Mouse (Mus musculus) midbrain, postnatal 0 days (tissue): ENCODE measurements at regions not wholly inside any gene's neighbourhood (a gene's known extent, or its start where the extent isn't known, plus 50 kb on each side); places are given as distances from the start of the nearest gene placed in this dataset.

ENCODE experiments used
- ATAC-seq: fragments of 200-750 bp; cut with Nextera tagmentation; 2 replicates; pipeline ENCODE4 v1.8.0; 2017; ENCODE audit warnings: moderate number of reproducible peaks, mild to moderate bottlenecking, moderate TSS enrichment, moderate library complexity; ENCODE audit not compliant: low FRiP score
- DNase-seq: peaks from one replicate; pipeline ENCODE4 v3.0.0-alpha.2; 2015; ENCODE audit warnings: low spot score
- H3K27ac ChIP-seq: fragments of 300-500 bp; sonication (generic); 2 replicates; pipeline ENCODE4 v1.5.1; 2014; ENCODE audit warnings: low read depth, mild to moderate bottlenecking, low read length, mixed read lengths
- H3K27me3 ChIP-seq: fragments of 300-500 bp; sonication (generic); 2 replicates; pipeline ENCODE4 v1.6.1; 2014; ENCODE audit warnings: low read length, control low read depth, mixed read lengths; ENCODE audit not compliant: insufficient read depth
- H3K36me3 ChIP-seq: fragments of 300-500 bp; sonication (generic); 2 replicates; pipeline ENCODE4 v1.6.1; 2014; ENCODE audit warnings: low read length, control low read depth, mixed read lengths; ENCODE audit not compliant: insufficient read depth
- H3K4me1 ChIP-seq: fragments of 300-500 bp; sonication (generic); 2 replicates; pipeline ENCODE4 v1.6.1; 2014; ENCODE audit warnings: mild to moderate bottlenecking, control low read depth, antibody characterized with exemption, low read length, mixed read lengths; ENCODE audit not compliant: insufficient read depth
- H3K4me2 ChIP-seq: fragments of 300-500 bp; sonication (generic); 2 replicates; pipeline ENCODE4 v1.6.1; 2014; ENCODE audit warnings: low read depth, mild to moderate bottlenecking, low read length, mixed read lengths; ENCODE audit not compliant: poor library complexity, severe bottlenecking
- H3K4me3 ChIP-seq: fragments of 300-500 bp; sonication (generic); 2 replicates; pipeline ENCODE4 v1.5.1; 2014; ENCODE audit warnings: low read depth, mild to moderate bottlenecking, low read length, moderate library complexity
- H3K9ac ChIP-seq: fragments of 300-500 bp; sonication (generic); replicated peaks from 2 replicates; pipeline ENCODE4 v1.6.1; 2014; ENCODE audit warnings: mild to moderate bottlenecking, low read length, moderate library complexity, mixed read lengths; ENCODE audit not compliant: poor library complexity, severe bottlenecking
- H3K9me3 ChIP-seq: fragments of 300-500 bp; sonication (generic); 2 replicates; pipeline ENCODE4 v1.6.1; 2016; ENCODE audit warnings: low read length, control low read depth
- CTCF ChIP-seq: IDR thresholded peaks from 2 replicates; pipeline ENCODE4 v1.5.1; 2016; ENCODE audit warnings: antibody characterized with exemption, mild to moderate bottlenecking
- WGBS: fragments of 180-500 bp; shearing (Covaris S2); extraction: QIAGEN DNeasy Blood & Tissue Kit; methylation state at CpG from one replicate; pipeline ENCODE4 v1.1.7; 2014; 5-methylcytosine and 5-hydroxymethylcytosine counted together

GRCm38 (mm10) chr1:169872865-169873264 is 55.6 kb upstream of the Ccdc190 start:
- no peak overlapping the region for H3K4me2 ChIP-seq
- no peaks in the 10 kb centered on the region for H3K4me1 ChIP-seq
- DNase-seq (peak; percentile 12), ATAC-seq (no peak)
- no peaks in the 10 kb centered on the region for H3K27me3 ChIP-seq
- H3K9ac ChIP-seq, result no peak overlapping the region
- TF ChIP-seq CTCF, result no peak
- 38% methylated on average over 3 of the region's 3 CpGs for WGBS
- H3K27ac ChIP-seq, result no peak overlapping the region
- no peaks in the 10 kb centered on the region for H3K36me3 ChIP-seq
- no peak overlapping the region for H3K4me3 ChIP-seq
- H3K9me3 ChIP-seq, result no peaks in the 10 kb centered on the region

DNA sequence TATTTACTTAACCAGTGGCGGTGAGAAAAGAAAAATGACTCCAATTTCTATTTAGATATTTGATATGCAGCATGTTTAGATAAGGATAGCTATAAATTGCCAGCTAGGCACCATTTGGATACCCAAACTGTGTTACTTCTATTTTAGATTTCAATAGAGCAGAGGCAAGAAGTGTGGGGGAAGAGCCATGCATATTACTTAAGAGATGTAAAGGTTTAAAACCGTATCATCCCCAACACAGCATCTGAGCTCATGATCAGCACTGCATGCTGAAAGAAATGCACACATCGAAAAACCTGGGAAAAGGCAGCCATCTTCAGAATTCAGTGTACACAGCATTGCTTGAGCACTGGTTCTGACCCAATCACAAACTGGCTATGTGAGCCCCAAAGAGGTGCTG is 59.8 kb upstream of the Ccdc190 start:
- no peak overlapping the region for H3K9ac ChIP-seq
- ATAC-seq (no peak), DNase-seq (no peak)
- H3K4me3 ChIP-seq, result no peak overlapping the region
- no peaks in the 10 kb centered on the region for H3K9me3 ChIP-seq
- H3K4me1 ChIP-seq, result no peaks in the 10 kb centered on the region
- H3K27ac ChIP-seq, result no peak overlapping the region
- WGBS, result 80% methylated on average over 3 of the region's 3 CpGs
- H3K4me2 ChIP-seq, result no peak overlapping the region
- no peaks in the 10 kb centered on the region for H3K27me3 ChIP-seq
- no peaks in the 10 kb centered on the region for H3K36me3 ChIP-seq
- no peak for TF ChIP-seq CTCF

- Histone ChIP-seq H3K9me3 (no peaks in the 10 kb centered on the region), H3K4me3 (no peak overlapping the region), H3K9ac (no peak overlapping the region), H3K27ac (no peak overlapping the region), H3K4me1 (no peaks in the 10 kb centered on the region), H3K27me3 (no peaks in the 10 kb centered on the region), H3K36me3 (no peaks in the 10 kb centered on the region), H3K4me2 (no peak overlapping the region)
- DNase-seq (no peak), ATAC-seq (no peak)
- 63% methylated on average over 3 of the region's 3 CpGs for WGBS
- TF ChIP-seq CTCF, result no peak
These were observed 61.0 kb upstream of the Ccdc190 start for GRCm38 (mm10) chr1:169867453-169867852.

DNA sequence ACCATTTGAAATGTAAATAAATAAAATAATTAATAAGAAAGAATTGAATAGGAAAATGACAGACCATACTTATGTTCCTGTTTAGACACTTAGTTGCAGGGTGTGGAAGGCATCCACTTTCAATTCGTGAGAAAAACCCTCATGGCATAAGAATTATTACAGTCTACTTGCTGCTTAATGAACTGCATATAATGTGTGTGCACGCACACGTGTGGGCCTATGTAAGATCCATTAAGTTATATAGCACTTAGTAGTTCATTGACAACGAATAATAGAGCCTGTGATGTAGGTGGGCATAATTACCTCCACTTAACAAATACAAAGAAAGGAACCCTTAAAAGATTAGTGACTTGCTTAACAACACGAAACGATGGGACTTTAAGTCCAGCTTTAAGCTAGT is 61.6 kb upstream of the Ccdc190 start:
- Histone ChIP-seq H3K4me3 (no peak overlapping the region), H3K27me3 (no peaks in the 10 kb centered on the region), H3K4me1 (no peaks in the 10 kb centered on the region), H3K9ac (no peak overlapping the region), H3K4me2 (no peak overlapping the region), H3K27ac (no peak overlapping the region), H3K9me3 (no peaks in the 10 kb centered on the region), H3K36me3 (no peaks in the 10 kb centered on the region)
- WGBS, result 83% methylated on average over 6 of the region's 6 CpGs
- DNase-seq (no peak), ATAC-seq (no peak)
- TF ChIP-seq CTCF, result no peak

DNA sequence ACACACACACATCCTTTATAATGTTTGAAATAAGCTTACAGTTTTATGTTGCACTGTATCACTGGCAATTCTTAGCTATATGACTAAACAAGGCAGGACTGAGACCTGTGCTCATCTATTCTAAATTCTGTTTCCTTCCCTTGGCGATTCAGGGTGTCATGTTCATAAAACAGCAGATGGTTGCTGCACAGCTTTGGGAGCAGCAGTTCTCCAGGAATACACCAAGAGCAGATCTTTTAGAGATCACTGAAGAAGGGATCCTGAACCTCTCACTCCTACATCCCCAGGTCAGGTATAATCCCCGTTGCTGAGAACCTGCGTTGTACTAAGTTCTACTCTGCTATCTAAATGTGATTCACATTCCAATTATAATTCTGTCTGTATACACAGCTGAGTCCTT is 69.4 kb upstream of the Ccdc190 start:
- no peaks in the 10 kb centered on the region for H3K9me3 ChIP-seq
- H3K4me2 ChIP-seq, result no peak overlapping the region
- H3K36me3 ChIP-seq, result no peaks in the 10 kb centered on the region
- H3K4me1 ChIP-seq, result no peaks in the 10 kb centered on the region
- DNase-seq, result no peak
- H3K27me3 ChIP-seq, result no peaks in the 10 kb centered on the region
- 89% methylated on average over 3 of the region's 3 CpGs for WGBS
- no peak overlapping the region for H3K9ac ChIP-seq
- no peak overlapping the region for H3K27ac ChIP-seq
- no peak for TF ChIP-seq CTCF
- ATAC-seq, result no peak
- no peak overlapping the region for H3K4me3 ChIP-seq

- no peak for DNase-seq
- Histone ChIP-seq H3K9ac (no peak overlapping the region), H3K4me1 (no peaks in the 10 kb centered on the region), H3K4me2 (no peak overlapping the region), H3K36me3 (no peaks in the 10 kb centered on the region), H3K9me3 (no peaks in the 10 kb centered on the region), H3K4me3 (no peak overlapping the region), H3K27ac (no peak overlapping the region), H3K27me3 (no peaks in the 10 kb centered on the region)
- no peak for ATAC-seq
- 48% methylated on average over 4 of the region's 4 CpGs for WGBS
- TF ChIP-seq CTCF, result no peak
These were observed 76.8 kb upstream of the Ccdc190 start for GRCm38 (mm10) chr1:169851663-169852062.
